14 mouse cellular contexts compared by ENCODE assay signal in the genomic region with DNA sequence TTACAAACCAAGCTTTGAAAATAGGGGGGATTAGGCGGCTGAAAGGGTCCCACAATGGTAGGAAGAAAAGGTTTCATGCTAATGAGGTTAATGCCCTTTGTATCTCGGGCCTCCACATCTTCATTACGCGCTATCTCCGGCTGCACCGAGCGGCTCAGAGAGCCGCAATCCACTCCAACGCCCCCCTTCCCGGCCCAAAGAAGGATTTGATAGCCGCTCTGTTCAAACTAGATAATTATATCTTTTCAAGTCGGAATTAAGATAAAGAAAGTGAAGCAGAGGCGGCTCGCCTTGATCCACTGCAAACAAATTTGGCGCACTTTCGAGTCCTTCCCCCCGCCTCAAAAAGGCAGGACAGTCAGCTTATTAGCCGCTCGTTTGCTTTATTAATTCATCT. TPM values are rescaled to one million over a fixed set of nuclear protein-coding genes. Genes with fewer than 3 reads are reported as not detected.
A peak's percentile ranks its signal among the peaks of the same experiment; 100 is the strongest.
DNase-seq lines count a peak whose midpoint lies in the region; ATAC-seq and TF ChIP-seq lines count a peak whose summit lies in the region.
"Had no signal": no experiment of that assay in that cellular context is flagged by ENCODE, and none has a peak within 500 bp of the region (broad histone marks: within the 10 kb centered on the region; RNA-seq: fewer than 3 reads in every experiment).

No protein-coding gene starts in this region.

- TF ChIP-seq CTCF in liver, embryonic 14.5 days (IDR thresholded peaks at IDR 0.05; ENCODE audit: low read depth) = no peak

- peaks cover 93% of the 10 kb centered on the region for H3K27me3 ChIP-seq in liver, embryonic 14.5 days (ENCODE audit: control insufficient read depth, insufficient read depth, low read length)
- peaks cover 99% of the 10 kb centered on the region for H3K27me3 ChIP-seq in limb, embryonic 14.5 days (ENCODE audit: control insufficient read depth, insufficient read depth, low read length)

- H3K9me3 ChIP-seq in liver, embryonic 14.5 days (ENCODE audit: control insufficient read depth, low read length) = no peaks in the 10 kb centered on the region
- H3K9me3 ChIP-seq in limb, embryonic 14.5 days (ENCODE audit: control insufficient read depth, low read length) = no peaks in the 10 kb centered on the region
- H3K9me3 ChIP-seq: liver, embryonic 13.5 days had no signal

- no peak overlapping the region for H3K9ac ChIP-seq in liver, embryonic 14.5 days (replicated peaks)
- H3K9ac ChIP-seq in limb, embryonic 14.5 days (ENCODE audit: low read depth, low read length, severe bottlenecking) = peak overlapping the region; percentile 22; the same call in 1 of the 2 replicates
- H3K9ac ChIP-seq: liver, embryonic 13.5 days had no signal

- no peak for ATAC-seq in liver, embryonic 14.5 days (ENCODE audit: insufficient read depth)
- no peak for ATAC-seq in limb, embryonic 14.5 days (ENCODE audit: low FRiP score, low read depth)
- no peak for ATAC-seq in erythroblast, adult 5-6 weeks (replicated peaks; ENCODE audit: low FRiP score, poor library complexity, severe bottlenecking)

- H3K27ac ChIP-seq in liver, embryonic 14.5 days = no peak overlapping the region
- H3K27ac ChIP-seq in limb, embryonic 14.5 days (replicated peaks; ENCODE audit: low read depth, low read length) = no peak overlapping the region
- H3K27ac ChIP-seq: liver, embryonic 13.5 days had no signal

- no peak for TF ChIP-seq POLR2A in limb, embryonic 14.5 days (IDR thresholded peaks at IDR 0.05; ENCODE audit: borderline replicate concordance, extremely low read depth, insufficient read depth, insufficient read length)

- DNase-seq in embryo, embryonic 10 days (ENCODE audit: low spot score) = peak; percentile 41
- no peak for DNase-seq in embryo, embryonic 11 days
- DNase-seq in liver, embryonic 14.5 days (ENCODE audit: low read depth in 3 of 3, low spot score in 3 of 3) = no peak
- DNase-seq in liver = no peak
- DNase-seq in limb, embryonic 14.5 days (ENCODE audit: low spot score) = no peak
- no peak for DNase-seq in left cerebral cortex, postnatal 14 days (ENCODE audit: low spot score in 2 of 2)
- DNase-seq in cerebellum, adult 18-20 months = no peak
- DNase-seq: adrenal gland, adult 2 months; cerebellum, adult 2 months; liver, embryonic 13.5 days; thymus, postnatal 4 days had no signal

- intact Hi-C loops in left cerebral cortex, postnatal 14 days (cut with DNase I) = loop anchor here (10.0 kb wide), 1 partner anchor 302 kb away; no protein-coding TSS in a partner anchor

- TF ChIP-seq EP300 in liver, embryonic 14.5 days (IDR thresholded peaks at IDR 0.05; ENCODE audit: low read depth) = 0 out of 2 replicates have a peak, but pooled peaks have one; percentile 16

- WGBS in liver, embryonic 14.5 days (ENCODE audit: insufficient replicate concordance) = 1% methylated on average over 19 of the region's 19 CpGs
- WGBS in limb, embryonic 14.5 days = 6% methylated on average over 19 of the region's 19 CpGs

- H3K4me2 ChIP-seq in liver, embryonic 14.5 days (ENCODE audit: low read depth) = no peak overlapping the region
- H3K4me2 ChIP-seq in limb, embryonic 14.5 days (replicated peaks; ENCODE audit: low read depth, low read length, severe bottlenecking) = peak overlapping the region; percentile 37
- H3K4me2 ChIP-seq: liver, embryonic 13.5 days had no signal

- H3K4me3 ChIP-seq in liver, embryonic 14.5 days (ENCODE audit: insufficient read depth in 1 of 2, low read depth in 2 of 2, low read length in 2 of 2) = no peak overlapping the region
- H3K4me3 ChIP-seq in limb, embryonic 14.5 days (replicated peaks; ENCODE audit: low read length) = 0 out of 2 replicates have a peak overlapping the region, but pooled peaks have one; percentile 11
- H3K4me3 ChIP-seq: liver, embryonic 13.5 days had no signal

- no peaks in the 10 kb centered on the region for H3K4me1 ChIP-seq in liver, embryonic 14.5 days (replicated peaks; ENCODE audit: control insufficient read depth in 2 of 2, insufficient read depth in 2 of 2, low read length in 1 of 2)
- peaks cover 25% of the 10 kb centered on the region for H3K4me1 ChIP-seq in limb, embryonic 14.5 days (ENCODE audit: control insufficient read depth, insufficient read depth, low read length)
- H3K4me1 ChIP-seq: liver, embryonic 13.5 days had no signal

- no peaks in the 10 kb centered on the region for H3K36me3 ChIP-seq in liver, embryonic 14.5 days (replicated peaks; ENCODE audit: control insufficient read depth, insufficient read depth, low read depth)
- H3K36me3 ChIP-seq in limb, embryonic 14.5 days (ENCODE audit: control insufficient read depth, insufficient read depth, low read length) = no peaks in the 10 kb centered on the region
- H3K36me3 ChIP-seq: liver, embryonic 13.5 days had no signal

RNA-seq across cellular contexts. Expression of a gene that starts 8.8 kb away (rescaled TPM):
- polyA plus RNA-seq in liver, embryonic 14.5 days (2012; rRNA removed) = 0.01 and 0.06 TPM in 2 replicates
- not detected in 2 replicates for polyA plus RNA-seq in liver, embryonic 14.5 days (2014; fragmentation: Nextera tagmentation; extraction: Ambion mirVana)
- 17.3 and 20.5 TPM in 2 replicates for polyA plus RNA-seq in limb, embryonic 14.5 days (2012; rRNA removed)
- 13.1 and 16.1 TPM in 2 replicates for polyA plus RNA-seq in limb, embryonic 14.5 days (2014; fragmentation: Nextera tagmentation; extraction: Ambion mirVana)
- 10 to 100 TPM; 10.6 to 10.9 TPM for total RNA-seq in left cerebral cortex, postnatal 14 days (2021)
- not detected in 2 replicates for total RNA-seq in erythroblast, adult 5-6 weeks (2015; ENCODE audit: low replicate concordance)
- 0.77 TPM in 1 of 2 replicates, not detected in the other for total RNA-seq in erythroblast, adult 5-6 weeks (2017; ENCODE audit: low replicate concordance)
- total RNA-seq: megakaryocyte, adult 5-6 weeks had no signal
- polyA plus RNA-seq: heart, embryonic 14.5 days; liver, embryonic 13.5 days had no signal

Comparison
In these comparisons a context has a peak if more than half of its experiments do, and no peak if none do; other contexts are left out.
1. RNA of a gene that starts 8.8 kb away (total RNA-seq): 10.6 to 10.9 TPM in left cerebral cortex, postnatal 14 days; 0.77 TPM in erythroblast, adult 5-6 weeks; every median in the first group is over 4 times any median in the second.